Mouse (Mus musculus) heart, embryonic 13.5 days (tissue): ENCODE results near the gene Lsp1. TPM values are rescaled to one million over a fixed set of nuclear protein-coding genes. Genes with fewer than 3 reads are reported as not detected.
A peak's percentile ranks its signal among the peaks of the same experiment; 100 is the strongest.

Source experiments
- ATAC-seq: fragments of 200-750 bp; cut with Nextera tagmentation; 2 replicates; pipeline ENCODE4 v1.8.0; 2017; ENCODE audit warnings: moderate TSS enrichment; ENCODE audit not compliant: insufficient number of reproducible peaks, low FRiP score, low TSS enrichment; ENCODE audit errors: extremely low read depth
- H3K27ac ChIP-seq: fragments of 300-500 bp; sonication (generic); replicated peaks from 2 replicates; pipeline ENCODE4 v1.5.1; 2015; ENCODE audit warnings: moderate library complexity, mild to moderate bottlenecking, inconsistent platforms
- H3K27me3 ChIP-seq: fragments of 300-500 bp; sonication (generic); replicated peaks from 2 replicates; pipeline ENCODE4 v1.6.1; 2015; ENCODE audit warnings: mild to moderate bottlenecking, inconsistent platforms
- H3K36me3 ChIP-seq: fragments of 300-500 bp; sonication (generic); 2 replicates; pipeline ENCODE4 v1.6.1; 2015; ENCODE audit warnings: mild to moderate bottlenecking, inconsistent platforms
- H3K4me1 ChIP-seq: fragments of 300-500 bp; sonication (generic); 2 replicates; pipeline ENCODE4 v1.6.1; 2015; ENCODE audit warnings: inconsistent platforms
- H3K4me2 ChIP-seq: fragments of 300-500 bp; sonication (generic); 2 replicates; pipeline ENCODE4 v1.6.1; 2015; ENCODE audit warnings: inconsistent platforms, mild to moderate bottlenecking, moderate library complexity
- H3K4me3 ChIP-seq: fragments of 300-500 bp; sonication (generic); 2 replicates; pipeline ENCODE4 v1.5.1; 2015; ENCODE audit warnings: moderate library complexity, mild to moderate bottlenecking, inconsistent platforms
- H3K9ac ChIP-seq: fragments of 300-500 bp; sonication (generic); 2 replicates; pipeline ENCODE4 v1.6.1; 2015; ENCODE audit warnings: inconsistent platforms, mild to moderate bottlenecking, moderate library complexity
- H3K9me3 ChIP-seq: fragments of 300-500 bp; sonication (generic); 2 replicates; pipeline ENCODE4 v1.6.1; 2016; ENCODE audit warnings: inconsistent platforms
- WGBS: fragments of 180-500 bp; shearing (Covaris S2); methylation state at CpG from one replicate; pipeline ENCODE4 v1.1.7; 2015; ENCODE audit warnings: mixed read lengths; 5-methylcytosine and 5-hydroxymethylcytosine counted together
- polyA plus RNA-seq: library from polyadenylated mRNA; unstranded; fragments of >200 nt; fragmentation: Nextera tagmentation; extraction: Ambion mirVana; gene quantifications from 2 replicates; pipeline ENCODE4 v1.2.1, GENCODE M21; 2015

The Lsp1 gene
- polyA plus RNA-seq, 1 experiment from 2014 or later, result 54.6 TPM

DNA sequence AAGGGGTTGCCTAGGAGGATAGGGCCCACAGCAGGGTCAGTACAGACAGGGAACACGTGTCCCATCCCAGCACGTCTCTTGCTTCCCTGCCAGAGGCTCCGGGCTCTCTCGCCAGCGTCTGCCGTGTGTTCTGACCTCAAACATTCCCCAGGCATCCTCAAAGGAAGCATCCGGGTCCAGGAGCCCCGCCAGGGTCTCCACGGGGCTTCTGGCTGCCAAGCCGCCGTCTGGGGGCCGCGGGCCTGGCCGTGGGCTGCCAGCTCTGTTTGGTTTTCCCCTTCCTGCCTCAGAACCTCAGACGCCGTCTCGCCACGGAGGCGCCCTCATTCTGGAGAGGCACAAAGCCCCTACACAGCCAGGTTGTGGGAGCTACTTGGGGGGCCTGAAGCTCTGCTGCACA, 27.0 kb upstream of the Lsp1 start:
- ATAC-seq, result no peak
- peak overlapping the region; percentile 24; the same call in 1 of the 2 replicates for H3K4me2 ChIP-seq
- no peaks in the 10 kb centered on the region for H3K36me3 ChIP-seq
- H3K4me1 ChIP-seq, result peaks cover 45% of the 10 kb centered on the region
- H3K27me3 ChIP-seq, result no peaks in the 10 kb centered on the region
- H3K4me3 ChIP-seq, result no peak overlapping the region
- peak overlapping the region; percentile 73 for H3K27ac ChIP-seq
- H3K9ac ChIP-seq, result peak overlapping the region; percentile 63
- no peaks in the 10 kb centered on the region for H3K9me3 ChIP-seq
- WGBS, result 30% methylated on average over 19 of the region's 19 CpGs

- peaks cover 45% of the 10 kb centered on the region for H3K4me1 ChIP-seq
Measured at GRCm38 (mm10) chr7:142434137-142434865, 26.3 kb upstream of the Lsp1 start, which contains the start of gene Syt8. Gene Syt8, plus strand, starts transcription at chr7:142434850.

DNA sequence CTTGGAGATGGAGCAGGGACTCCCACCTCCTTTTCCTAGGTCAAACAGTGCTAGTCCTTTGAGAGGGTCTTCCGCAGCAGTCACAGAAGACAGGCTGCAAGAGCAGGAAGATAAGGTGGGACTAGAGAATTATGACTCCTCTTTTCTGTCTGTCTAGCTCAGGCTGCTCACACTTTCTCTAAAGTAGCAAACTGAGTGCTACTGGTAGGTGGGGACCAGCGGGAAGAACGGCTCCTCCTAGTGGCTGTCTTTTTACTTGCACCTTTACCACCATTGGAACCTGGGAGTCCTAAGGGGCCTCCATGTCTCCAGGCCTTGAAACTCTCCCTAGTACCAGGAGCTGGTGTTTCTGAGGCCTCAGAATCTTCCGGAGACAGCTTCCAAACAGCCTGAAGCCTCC, 25.1 kb upstream of the Lsp1 start:
- Histone ChIP-seq H3K27ac (peak overlapping the region; percentile 73; the same call in 1 of the 2 replicates), H3K4me1 (peaks cover 41% of the 10 kb centered on the region), H3K4me2 (no peak overlapping the region), H3K36me3 (no peaks in the 10 kb centered on the region), H3K4me3 (no peak overlapping the region), H3K9me3 (no peaks in the 10 kb centered on the region), H3K27me3 (no peaks in the 10 kb centered on the region), H3K9ac (no peak overlapping the region)
- no peak for ATAC-seq
- WGBS, result 11% methylated on average over 4 of the region's 4 CpGs

More at GRCm38 (mm10) chr7:142434137-142434865, 26.3 kb upstream of the Lsp1 start, which contains the start of gene Syt8:
- H3K9me3 ChIP-seq, result no peaks in the 10 kb centered on the region
- no peak for ATAC-seq
- H3K36me3 ChIP-seq, result no peaks in the 10 kb centered on the region
- peak within 1 kb of the TSS; percentile 63 for H3K9ac ChIP-seq
- no peaks in the 10 kb centered on the region for H3K27me3 ChIP-seq
- no peak within 1 kb of the TSS for H3K4me3 ChIP-seq
- WGBS, result 65% methylated on average over 10 of the region's 10 CpGs
- peak within 1 kb of the TSS; percentile 73 for H3K27ac ChIP-seq
- peak within 1 kb of the TSS; percentile 24; the same call in 1 of the 2 replicates for H3K4me2 ChIP-seq

DNA sequence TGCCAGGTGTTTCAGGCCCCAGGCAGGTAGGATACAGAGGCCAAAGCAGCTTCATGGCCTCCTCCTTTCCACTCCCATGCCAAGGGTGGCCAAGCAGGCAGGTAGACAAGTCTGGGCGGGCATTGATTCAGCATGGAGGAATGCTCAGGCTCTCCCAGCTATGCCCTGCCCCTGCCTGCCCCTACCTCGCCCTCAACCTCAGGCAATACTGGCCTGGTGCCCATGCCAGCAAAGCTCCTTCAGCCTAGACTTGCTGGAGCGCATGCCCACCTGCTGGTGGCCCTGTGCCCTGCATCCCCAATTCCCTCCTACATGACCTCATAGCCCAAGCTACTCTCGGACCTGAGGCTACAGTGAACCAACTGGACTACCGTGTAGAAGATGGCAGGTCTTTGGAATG, 23.3 kb upstream of the Lsp1 start:
- no peak overlapping the region for H3K4me3 ChIP-seq
- no peaks in the 10 kb centered on the region for H3K9me3 ChIP-seq
- no peak overlapping the region for H3K4me2 ChIP-seq
- no peaks in the 10 kb centered on the region for H3K36me3 ChIP-seq
- ATAC-seq, result no peak
- 77% methylated on average over 5 of the region's 5 CpGs for WGBS
- H3K9ac ChIP-seq, result no peak overlapping the region
- H3K27me3 ChIP-seq, result no peaks in the 10 kb centered on the region
- H3K27ac ChIP-seq, result 0 out of 2 replicates have a peak overlapping the region, but pooled peaks have one; percentile 14
- H3K4me1 ChIP-seq, result peaks cover 52% of the 10 kb centered on the region

DNA sequence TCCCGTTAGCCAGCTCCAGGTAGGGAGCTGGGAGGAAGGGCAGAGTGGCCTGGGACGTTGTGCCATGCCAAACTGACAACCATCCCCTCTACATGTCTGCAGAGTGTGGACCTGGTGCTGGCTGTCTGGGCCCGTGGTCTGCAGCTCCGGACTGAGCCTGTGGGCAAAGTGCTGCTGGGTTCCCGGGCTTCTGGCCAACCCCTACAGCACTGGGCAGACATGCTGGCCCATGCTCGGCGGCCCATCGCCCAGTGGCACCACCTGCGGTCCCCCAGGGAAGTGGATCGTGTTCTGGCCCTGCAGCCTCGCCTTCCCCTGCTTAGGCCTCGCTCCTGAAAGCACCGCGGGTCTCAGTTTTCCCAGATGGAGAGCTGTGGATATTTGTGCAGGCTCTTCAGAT, 20.6 kb upstream of the Lsp1 start:
- H3K4me3 ChIP-seq, result no peak overlapping the region
- no peak overlapping the region for H3K4me2 ChIP-seq
- H3K4me1 ChIP-seq, result peaks cover 44% of the 10 kb centered on the region
- no peaks in the 10 kb centered on the region for H3K27me3 ChIP-seq
- H3K9ac ChIP-seq, result peak overlapping the region; percentile 69
- no peaks in the 10 kb centered on the region for H3K36me3 ChIP-seq
- ATAC-seq, result no peak
- H3K27ac ChIP-seq, result peak overlapping the region; percentile 80
- 76% methylated on average over 14 of the region's 14 CpGs for WGBS
- H3K9me3 ChIP-seq, result no peaks in the 10 kb centered on the region

GRCm38 (mm10) chr7:142440657-142441114, 19.9 kb upstream of the Lsp1 start:
- Histone ChIP-seq H3K9ac (peak overlapping the region; percentile 69), H3K27me3 (no peaks in the 10 kb centered on the region), H3K4me3 (no peak overlapping the region), H3K36me3 (no peaks in the 10 kb centered on the region), H3K4me2 (no peak overlapping the region), H3K4me1 (peaks cover 39% of the 10 kb centered on the region), H3K9me3 (no peaks in the 10 kb centered on the region), H3K27ac (peak overlapping the region; percentile 80)
- WGBS, result 36% methylated on average over 5 of the region's 5 CpGs
- ATAC-seq, result peak; percentile 61; the same call in 1 of the 2 replicates

GRCm38 (mm10) chr7:142441585-142441984, 19.0 kb upstream of the Lsp1 start, which contains the start of gene Tnni2:
Gene Tnni2, plus strand, starts transcription at chr7:142441808.
- peak within 1 kb of the TSS; percentile 80 for H3K27ac ChIP-seq
- no peak for ATAC-seq
- peaks cover 39% of the 10 kb centered on the region for H3K4me1 ChIP-seq
- H3K27me3 ChIP-seq, result no peaks in the 10 kb centered on the region
- H3K36me3 ChIP-seq, result no peaks in the 10 kb centered on the region
- WGBS, result 70% methylated on average over 9 of the region's 9 CpGs
- no peak within 1 kb of the TSS for H3K4me3 ChIP-seq
- H3K4me2 ChIP-seq, result no peak within 1 kb of the TSS
- no peaks in the 10 kb centered on the region for H3K9me3 ChIP-seq
- H3K9ac ChIP-seq, result peak within 1 kb of the TSS; percentile 66

DNA sequence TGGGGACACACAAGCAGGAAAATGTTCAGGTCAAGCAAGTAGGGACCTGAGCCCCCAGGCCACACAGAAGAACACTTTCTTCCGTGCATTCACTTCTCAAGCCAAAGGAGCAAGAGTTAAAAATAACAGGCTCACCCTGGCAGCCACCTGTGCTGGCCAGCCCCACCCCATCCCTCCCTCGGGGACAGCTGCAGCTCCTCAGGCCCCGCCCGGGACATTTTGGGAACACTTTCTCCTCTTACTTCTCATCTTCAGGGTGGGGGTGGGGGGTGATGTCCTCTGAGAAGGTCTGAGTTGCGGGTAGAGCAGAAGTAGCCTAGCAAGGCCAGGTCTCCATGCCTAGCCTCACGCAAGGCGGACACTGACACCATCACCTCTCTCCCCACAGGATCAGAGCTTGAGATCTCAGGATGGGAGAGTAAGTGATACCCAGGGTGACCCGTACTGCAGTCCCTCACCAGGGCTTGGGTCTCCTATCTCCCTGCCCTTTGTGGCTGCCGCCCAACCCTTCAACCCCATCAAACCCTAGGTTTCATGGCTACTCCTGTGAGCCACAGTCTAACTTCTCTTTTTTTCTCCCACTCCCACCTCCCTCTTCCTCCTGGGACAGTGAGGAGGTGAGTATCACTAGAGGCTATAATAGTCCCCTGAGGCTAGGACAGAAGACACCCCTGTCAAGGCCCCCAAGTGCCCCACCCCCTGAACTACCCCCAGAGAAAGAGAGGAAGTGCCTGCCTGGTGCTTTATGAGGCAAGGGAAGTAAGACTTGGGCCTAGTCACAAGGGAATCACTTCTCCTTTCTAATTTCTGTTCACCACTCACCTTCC, 18.3 kb upstream of the Lsp1 start:
- Histone ChIP-seq H3K9me3 (no peaks in the 10 kb centered on the region), H3K9ac (peak overlapping the region; percentile 66), H3K4me2 (no peak overlapping the region), H3K4me1 (peaks cover 34% of the 10 kb centered on the region), H3K27me3 (no peaks in the 10 kb centered on the region), H3K4me3 (no peak overlapping the region), H3K36me3 (no peaks in the 10 kb centered on the region), H3K27ac (peak overlapping the region; percentile 80)
- ATAC-seq, result no peak
- WGBS, result 64% methylated on average over 9 of the region's 9 CpGs

- no peak overlapping the region for H3K4me3 ChIP-seq
- H3K4me2 ChIP-seq, result no peak overlapping the region
- peak overlapping the region; percentile 21; the same call in 1 of the 2 replicates for H3K27ac ChIP-seq
- peaks cover 32% of the 10 kb centered on the region for H3K4me1 ChIP-seq
- ATAC-seq, result no peak
- no peaks in the 10 kb centered on the region for H3K36me3 ChIP-seq
- H3K9me3 ChIP-seq, result no peaks in the 10 kb centered on the region
- peak overlapping the region; percentile 47; the same call in 1 of the 2 replicates for H3K9ac ChIP-seq
- H3K27me3 ChIP-seq, result no peaks in the 10 kb centered on the region
- WGBS, result 92% methylated on average over 7 of the region's 7 CpGs
Measured at GRCm38 (mm10) chr7:142442908-142443420, 17.6 kb upstream of the Lsp1 start.

GRCm38 (mm10) chr7:142443474-142443873, 17.1 kb upstream of the Lsp1 start:
- Histone ChIP-seq H3K4me1 (peaks cover 32% of the 10 kb centered on the region), H3K4me3 (no peak overlapping the region), H3K9ac (no peak overlapping the region), H3K9me3 (no peaks in the 10 kb centered on the region), H3K4me2 (no peak overlapping the region), H3K27ac (no peak overlapping the region), H3K27me3 (no peaks in the 10 kb centered on the region), H3K36me3 (no peaks in the 10 kb centered on the region)
- WGBS, result 88% methylated on average over 5 of the region's 5 CpGs
- ATAC-seq, result no peak

DNA sequence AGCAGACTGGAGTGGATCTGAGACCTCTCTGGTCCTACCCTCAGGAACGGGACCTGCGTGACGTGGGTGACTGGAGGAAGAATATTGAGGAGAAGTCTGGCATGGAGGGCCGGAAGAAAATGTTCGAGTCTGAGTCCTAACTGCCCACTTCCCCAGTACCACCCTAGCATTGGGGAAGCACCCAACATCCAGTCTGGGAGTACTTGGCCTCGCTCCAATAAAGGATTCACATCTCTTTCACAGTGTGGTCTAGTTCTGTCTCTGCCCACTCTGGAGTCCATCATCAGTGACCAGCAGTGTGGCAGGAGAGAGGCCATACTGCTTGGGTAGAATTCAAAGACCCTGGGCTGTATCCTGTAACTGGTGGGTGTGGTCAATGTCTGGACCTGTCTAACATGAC, 16.4 kb upstream of the Lsp1 start:
- H3K4me1 ChIP-seq, result peaks cover 37% of the 10 kb centered on the region
- WGBS, result 88% methylated on average over 6 of the region's 6 CpGs
- H3K9me3 ChIP-seq, result no peaks in the 10 kb centered on the region
- H3K9ac ChIP-seq, result no peak overlapping the region
- no peak for ATAC-seq
- no peaks in the 10 kb centered on the region for H3K27me3 ChIP-seq
- no peaks in the 10 kb centered on the region for H3K36me3 ChIP-seq
- H3K27ac ChIP-seq, result no peak overlapping the region
- no peak overlapping the region for H3K4me3 ChIP-seq
- no peak overlapping the region for H3K4me2 ChIP-seq
